Mouse (Mus musculus) liver, embryonic 14.5 days (tissue): ENCODE measurements at regions not wholly inside any gene's neighbourhood (a gene's known extent, or its start where the extent isn't known, plus 50 kb on each side); places are given as distances from the start of the nearest gene placed in this dataset.

ENCODE experiments used
- CTCF ChIP-seq: IDR thresholded peaks from 2 replicates; pipeline ENCODE4 v1.5.1; 2016; ENCODE audit warnings: antibody characterized with exemption, low read depth, control low read depth
- EP300 ChIP-seq: IDR thresholded peaks from 2 replicates; pipeline ENCODE4 v1.6.1; 2016; ENCODE audit warnings: antibody characterized with exemption, low read depth

DNA sequence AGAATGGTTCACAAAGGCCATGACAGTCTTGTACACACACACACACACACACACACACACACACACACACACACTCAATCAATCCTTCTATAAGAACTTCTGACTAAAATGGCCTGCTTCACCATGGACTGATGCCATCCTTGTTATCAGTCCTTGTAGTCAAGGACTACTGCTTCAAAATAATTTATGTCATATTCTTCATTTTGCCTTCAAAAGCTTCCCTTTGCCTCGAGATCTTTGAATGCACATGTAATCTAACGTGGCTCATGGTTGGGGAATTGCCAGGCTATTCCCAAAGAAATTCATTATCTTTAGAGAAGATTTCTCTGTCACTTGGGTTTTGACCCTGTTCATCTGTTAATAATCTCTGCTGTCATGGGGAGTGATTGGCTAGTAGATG lies 278.0 kb upstream of the Cdyl start:
- TF ChIP-seq CTCF, result no peak
- no peak for TF ChIP-seq EP300
